Mouse (Mus musculus): ENCODE results near the gene Mlxipl.
"Not testable (repeated sequence)": the region's sequence is repeated elsewhere in the genome, so short reads cannot be mapped to it uniquely, and the experiment has no call there.

Mlxipl gene

DNA sequence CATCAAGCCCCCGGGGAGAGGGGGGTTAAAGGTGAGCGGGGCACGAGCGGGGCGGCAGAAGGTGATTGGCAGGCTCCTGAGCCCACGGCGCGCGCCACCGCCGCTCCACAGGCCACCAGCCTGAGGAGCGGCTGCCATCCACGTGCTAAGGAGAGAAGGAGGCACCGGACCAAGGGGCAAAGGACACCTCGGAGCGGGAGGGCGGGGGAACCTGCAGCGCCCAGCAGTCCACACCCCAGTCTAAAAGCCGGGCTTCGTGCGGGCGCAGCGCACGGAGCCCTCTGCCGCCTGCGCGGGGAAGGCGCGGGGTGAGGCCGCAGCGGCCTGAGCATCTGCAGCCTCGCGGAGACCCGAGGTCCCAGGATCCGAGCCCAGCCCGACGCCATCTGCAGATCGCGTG, at the start of gene Mlxipl:
Gene Mlxipl (plus strand): TSS at position 238 of the 400 bp plus-strand sequence.
- in situ Hi-C loops (cut with MboI; ENCODE audit: low sequenced_read_pairs), result no loop called here

- in situ Hi-C loops (cut with MboI; ENCODE audit: low sequenced_read_pairs), result no loop called here
Observed at GRCm38 (mm10) chr5:135040059-135040458, 49.6 kb upstream of the Mlxipl start.

- in situ Hi-C loops (cut with MboI; ENCODE audit: low sequenced_read_pairs), result no loop called here
Observed at GRCm38 (mm10) chr5:135040777-135041176, 48.9 kb upstream of the Mlxipl start.

DNA sequence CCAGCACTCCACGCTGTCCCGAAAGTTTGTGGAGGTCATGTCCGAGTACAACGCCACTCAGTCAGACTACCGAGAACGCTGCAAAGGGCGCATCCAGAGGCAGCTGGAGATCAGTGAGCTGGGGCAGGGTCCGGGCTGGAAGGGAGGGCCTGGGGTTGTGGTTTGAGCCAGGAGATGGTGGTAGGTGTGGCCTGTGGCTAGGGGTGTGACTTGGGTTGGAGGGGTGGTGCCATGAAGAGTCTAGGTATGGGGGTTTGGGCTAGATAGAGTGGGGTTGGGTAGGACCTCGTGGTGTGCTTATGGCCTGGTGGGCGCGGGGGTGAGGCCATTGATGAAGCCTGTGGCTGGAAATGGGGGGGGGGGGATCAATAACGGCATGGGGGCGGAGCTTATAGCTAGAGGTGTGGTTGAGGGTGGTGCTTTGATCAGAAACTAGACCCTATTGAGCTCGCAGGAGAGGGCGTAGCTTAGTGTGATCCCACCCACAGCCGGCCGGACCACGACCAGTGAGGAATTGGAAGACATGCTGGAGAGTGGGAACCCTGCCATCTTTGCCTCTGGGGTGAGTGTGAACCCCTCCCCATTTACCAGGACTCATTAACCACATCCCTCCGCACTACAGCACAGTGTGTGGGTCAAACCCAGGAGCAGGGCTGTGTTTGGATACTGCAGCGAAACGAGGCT, 47.4 kb upstream of the Mlxipl start:
- in situ Hi-C loops (cut with MboI; ENCODE audit: low sequenced_read_pairs), result no loop called here

DNA sequence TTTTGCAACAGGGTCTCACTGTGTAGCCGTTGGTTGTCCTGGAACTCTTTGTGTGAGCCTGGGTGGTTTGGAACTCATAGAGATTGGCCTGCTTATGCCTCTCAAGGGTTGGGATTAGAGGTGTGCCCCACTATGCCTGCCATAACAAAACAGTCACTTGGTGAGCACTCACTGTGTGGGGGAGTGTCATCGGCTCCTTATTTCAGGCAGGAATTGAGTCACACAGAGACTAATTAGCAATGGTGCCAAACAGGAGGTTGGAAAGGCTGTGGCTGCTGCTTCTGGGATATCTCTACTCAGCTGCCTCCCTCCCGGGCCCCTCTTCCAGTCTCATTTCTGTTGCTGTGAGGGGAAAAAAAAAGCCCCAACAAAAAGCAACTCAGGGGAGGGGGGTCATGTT, 45.1 kb upstream of the Mlxipl start:
- in situ Hi-C loops (cut with MboI; ENCODE audit: low sequenced_read_pairs), result no loop called here

GRCm38 (mm10) chr5:135048539-135048938, 41.2 kb upstream of the Mlxipl start:
- in situ Hi-C loops (cut with MboI; ENCODE audit: low sequenced_read_pairs), result no loop called here

DNA sequence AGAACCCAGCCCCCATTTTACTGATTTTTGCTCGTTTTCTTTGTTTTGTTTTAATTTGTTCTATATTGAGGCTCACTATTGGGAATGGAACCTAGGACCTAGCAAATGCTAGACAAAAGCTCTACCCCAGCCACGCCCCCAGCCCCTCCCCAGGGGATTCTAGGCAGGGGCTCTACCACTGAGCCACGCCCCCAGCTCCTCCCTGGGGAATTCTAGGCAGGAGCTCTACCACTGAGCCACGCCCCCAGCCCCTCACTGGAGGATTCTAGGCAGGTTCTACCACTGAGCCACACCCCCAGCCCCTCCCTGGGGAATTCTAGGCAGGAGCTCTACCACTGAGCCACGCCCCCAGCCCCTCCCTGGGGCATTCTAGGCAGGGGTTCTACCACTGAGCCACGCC, 40.4 kb upstream of the Mlxipl start:
- in situ Hi-C loops (cut with MboI; ENCODE audit: low sequenced_read_pairs), result not testable (repeated sequence)

GRCm38 (mm10) chr5:135053356-135053755, 36.3 kb upstream of the Mlxipl start:
- in situ Hi-C loops (cut with MboI; ENCODE audit: low sequenced_read_pairs), result no loop called here

DNA sequence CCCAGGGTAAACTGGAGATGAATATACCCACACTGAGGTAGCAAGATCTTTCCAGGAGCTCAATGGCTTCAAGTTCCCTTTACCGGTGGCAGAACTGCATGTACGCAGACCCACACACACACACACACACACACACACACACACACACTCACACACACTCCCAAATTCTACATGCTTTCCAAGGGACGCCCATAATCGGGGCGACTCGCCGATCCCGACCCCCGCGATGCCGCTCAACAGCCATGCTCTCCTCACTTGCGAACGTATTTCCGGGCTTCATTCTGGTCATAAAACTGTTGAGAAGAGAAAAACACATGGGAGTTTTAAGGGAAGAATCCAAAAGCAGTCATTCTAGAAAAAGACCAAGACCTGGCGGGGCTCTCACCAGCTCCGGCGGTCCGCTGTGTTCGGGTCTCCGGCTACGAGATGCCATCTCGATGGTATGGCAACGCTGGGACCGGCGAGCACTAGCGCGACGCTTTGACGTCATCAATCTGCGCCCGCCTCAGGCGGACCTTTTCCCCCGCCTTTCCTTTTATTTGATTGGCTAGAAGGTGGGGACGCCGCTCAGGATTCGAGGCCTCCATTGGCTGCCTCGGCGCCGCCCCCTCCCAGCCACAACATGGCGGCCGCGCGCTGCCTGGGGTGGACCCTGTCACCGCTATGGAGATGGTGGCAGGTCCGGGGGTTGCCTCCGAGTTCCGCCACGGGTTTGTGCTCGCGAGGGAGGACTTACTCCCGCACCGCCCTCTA, 25.9 kb upstream of the Mlxipl start, which contains the start of gene Dnajc30:
Gene Dnajc30 (plus strand): TSS at position 574 of the 753 bp plus-strand sequence.
- in situ Hi-C loops (cut with MboI; ENCODE audit: low sequenced_read_pairs), result no loop called here

- in situ Hi-C loops (cut with MboI; ENCODE audit: low sequenced_read_pairs), result no loop called here
Observed at GRCm38 (mm10) chr5:135064382-135064766, 25.3 kb upstream of the Mlxipl start.

- in situ Hi-C loops (cut with MboI; ENCODE audit: low sequenced_read_pairs), result not testable (repeated sequence)
Observed at GRCm38 (mm10) chr5:135064909-135065446, 24.7 kb upstream of the Mlxipl start, which contains the start of gene Bud23. Gene Bud23, minus strand, starts transcription at chr5:135064959.

GRCm38 (mm10) chr5:135066008-135066407, 23.7 kb upstream of the Mlxipl start:
- in situ Hi-C loops (cut with MboI; ENCODE audit: low sequenced_read_pairs), result no loop called here

- in situ Hi-C loops (cut with MboI; ENCODE audit: low sequenced_read_pairs), result no loop called here
Observed at GRCm38 (mm10) chr5:135070448-135070847, 19.2 kb upstream of the Mlxipl start.

DNA sequence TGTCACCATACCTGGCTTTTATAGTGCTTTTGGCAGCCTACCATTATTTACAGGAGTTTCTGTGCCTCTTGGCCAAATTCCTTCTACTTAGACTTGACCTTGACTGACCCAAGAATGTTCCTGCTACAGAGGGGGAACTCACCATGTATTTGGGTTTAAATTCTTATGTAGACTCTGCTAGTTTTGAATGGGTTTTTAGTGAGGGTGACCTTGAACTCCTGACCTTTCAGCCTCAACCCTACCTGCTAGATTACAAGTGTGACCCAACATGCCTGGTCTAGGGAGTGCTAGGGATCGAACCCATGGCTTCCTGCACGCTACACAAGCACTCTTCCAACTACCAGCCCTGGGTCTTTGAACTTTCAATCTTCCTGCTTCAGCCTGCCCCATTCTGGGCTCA, 17.6 kb upstream of the Mlxipl start:
- in situ Hi-C loops (cut with MboI; ENCODE audit: low sequenced_read_pairs), result no loop called here

GRCm38 (mm10) chr5:135072720-135073119, 17.0 kb upstream of the Mlxipl start:
- in situ Hi-C loops (cut with MboI; ENCODE audit: low sequenced_read_pairs), result no loop called here

- in situ Hi-C loops (cut with MboI; ENCODE audit: low sequenced_read_pairs), result no loop called here
Observed at GRCm38 (mm10) chr5:135073349-135074150, 16.1 kb upstream of the Mlxipl start.

GRCm38 (mm10) chr5:135075655-135076054, 14.0 kb upstream of the Mlxipl start:
- in situ Hi-C loops (cut with MboI; ENCODE audit: low sequenced_read_pairs), result no loop called here

GRCm38 (mm10) chr5:135076368-135076767, 13.3 kb upstream of the Mlxipl start:
- in situ Hi-C loops (cut with MboI; ENCODE audit: low sequenced_read_pairs), result no loop called here

DNA sequence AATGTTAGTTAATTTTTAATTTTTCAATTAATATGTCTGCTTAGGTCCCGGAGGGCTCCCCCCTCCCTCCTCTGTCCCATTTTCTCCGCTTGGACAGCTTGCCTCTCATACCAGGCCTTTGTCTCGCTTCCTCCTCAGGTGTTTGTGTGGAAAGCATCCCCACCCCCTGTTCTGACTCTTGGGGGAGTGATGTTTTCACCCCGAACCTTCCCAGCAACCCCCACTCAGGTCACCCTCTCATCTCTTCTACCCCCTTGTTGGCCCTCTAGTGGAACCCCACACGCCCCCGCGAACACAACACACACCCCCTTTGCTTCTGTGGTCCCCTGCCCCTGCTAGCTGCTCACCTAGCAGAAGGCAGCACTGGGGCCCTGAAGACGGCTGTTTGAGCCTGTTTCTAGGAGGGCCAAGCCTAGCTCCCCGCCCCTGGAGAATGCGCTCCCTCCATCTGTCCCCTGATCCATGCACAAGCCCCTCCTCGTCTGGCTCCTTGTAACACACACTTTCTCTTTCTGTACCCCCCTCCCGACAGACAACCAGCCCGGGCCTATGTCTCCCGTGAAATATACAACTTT, 12.7 kb upstream of the Mlxipl start:
- in situ Hi-C loops (cut with MboI; ENCODE audit: low sequenced_read_pairs), result no loop called here

GRCm38 (mm10) chr5:135077564-135078481, 11.9 kb upstream of the Mlxipl start, which contains the start of gene Vps37d:
Gene Vps37d, minus strand, starts transcription at chr5:135078266.
- in situ Hi-C loops (cut with MboI; ENCODE audit: low sequenced_read_pairs), result no loop called here

Data from CH12F3 (cell line).